Mouse (Mus musculus): ENCODE data around the gene Cdc42bpb.

Cdc42bpb gene

DNA sequence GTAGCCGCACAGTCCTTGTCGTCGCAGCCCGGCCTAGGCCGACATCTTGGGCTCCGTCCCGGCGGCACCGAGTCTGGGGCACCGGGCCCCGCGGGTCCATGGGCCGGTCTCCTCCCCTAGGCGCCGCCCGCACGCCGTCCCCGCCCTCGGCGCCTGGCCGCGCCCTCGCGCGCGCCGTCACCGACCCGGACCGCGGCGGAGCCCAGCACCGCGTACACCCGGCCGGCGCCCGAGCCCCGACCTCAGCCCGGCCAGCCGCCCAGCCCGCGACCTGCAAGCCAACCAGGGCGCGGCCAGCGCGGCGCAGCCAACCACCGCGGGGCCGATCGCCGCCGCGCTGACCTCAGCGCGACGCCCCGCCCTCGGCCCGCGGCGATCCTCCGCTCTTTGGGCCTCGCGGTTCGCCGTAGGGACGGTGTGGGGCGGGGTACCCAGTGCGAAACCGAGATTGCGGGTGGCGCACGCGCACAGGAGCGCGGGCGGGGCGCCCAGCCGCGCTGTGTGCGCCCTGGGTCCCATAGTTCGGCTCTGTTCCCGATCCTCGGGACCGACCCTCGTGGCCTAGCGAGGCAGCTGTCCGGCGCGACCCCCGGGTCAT lies at the start of gene Cdc42bpb:
TSS of gene Cdc42bpb (minus strand) at position 343 of the 598 bp plus-strand sequence.
- DNase-seq (ENCODE audit: low read depth) = peak; percentile 83

DNA sequence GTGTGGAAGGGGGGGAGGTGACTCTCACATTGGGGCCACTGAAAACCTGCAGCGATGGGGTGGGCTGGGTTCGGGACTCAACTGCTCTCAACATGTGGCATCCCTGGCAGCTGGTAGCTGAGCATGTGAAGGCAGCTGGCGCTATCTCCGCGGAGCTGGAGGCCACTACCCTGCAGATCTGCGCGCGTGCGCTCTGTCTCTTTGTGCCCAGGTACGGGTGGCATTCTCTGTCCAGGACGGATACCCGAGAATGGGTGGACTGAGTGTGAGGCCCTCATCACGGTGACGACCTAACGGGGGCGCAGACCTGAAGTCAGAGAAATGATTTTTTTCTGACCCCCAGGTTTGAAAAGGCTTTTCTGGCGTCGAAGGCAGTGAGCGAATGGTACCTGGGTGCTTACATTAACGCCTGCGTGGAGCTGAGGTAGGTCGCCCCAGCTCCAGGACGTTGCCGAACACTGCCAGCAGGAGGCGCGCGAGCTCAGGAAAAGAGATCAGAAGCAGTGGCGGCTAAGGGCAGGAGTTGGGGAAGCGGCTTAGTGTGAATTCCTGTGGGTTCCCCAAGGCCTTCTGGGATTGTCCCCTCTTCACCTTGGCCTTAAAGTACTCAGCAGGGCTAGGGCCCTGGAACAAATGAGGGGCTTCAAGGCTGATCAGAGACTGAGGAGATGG lies 48.4 kb upstream of the Cdc42bpb start:
- DNase-seq (ENCODE audit: low read depth) = no peak

DNA sequence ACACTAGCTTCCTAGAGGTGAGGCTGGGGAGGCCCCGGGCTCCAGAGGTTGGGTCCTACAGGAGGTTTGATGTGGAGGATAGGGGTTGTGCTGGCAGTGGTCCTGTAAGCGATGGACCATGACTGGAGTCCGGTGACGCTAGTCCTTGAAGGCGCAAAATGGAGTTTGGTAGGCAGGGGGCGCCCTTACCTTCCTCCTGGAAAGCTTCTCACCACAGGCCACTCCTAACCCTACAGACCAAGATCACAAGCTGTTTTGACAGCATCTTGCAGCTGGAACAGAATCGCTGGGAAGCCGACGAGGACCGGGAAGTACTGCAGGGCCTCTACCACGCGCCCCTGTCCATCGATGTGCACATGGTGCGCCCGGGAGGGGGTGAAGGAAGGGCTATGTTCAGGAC lies 47.7 kb upstream of the Cdc42bpb start:
- DNase-seq (ENCODE audit: low read depth) = no peak

DNA sequence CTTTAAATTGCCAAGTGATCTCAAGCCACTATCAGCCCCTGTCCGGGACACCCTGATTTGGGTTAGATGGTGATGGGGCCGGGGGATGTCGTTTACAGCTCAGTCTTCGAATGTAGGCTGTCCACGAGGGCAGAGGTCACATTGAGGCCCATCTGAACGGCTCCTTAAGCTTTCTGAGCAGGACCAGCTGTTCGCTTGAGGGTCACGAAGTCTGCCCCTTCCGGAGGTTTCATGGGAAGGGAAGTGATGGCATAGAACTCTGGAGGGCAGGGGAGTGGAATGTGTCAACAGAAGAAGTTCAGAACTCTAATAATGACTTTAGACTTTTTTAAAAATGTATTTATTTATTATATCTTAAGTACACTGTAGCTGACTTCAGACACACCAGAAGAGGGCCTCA lies 47.0 kb upstream of the Cdc42bpb start:
- DNase-seq (ENCODE audit: low read depth) = no peak

DNA sequence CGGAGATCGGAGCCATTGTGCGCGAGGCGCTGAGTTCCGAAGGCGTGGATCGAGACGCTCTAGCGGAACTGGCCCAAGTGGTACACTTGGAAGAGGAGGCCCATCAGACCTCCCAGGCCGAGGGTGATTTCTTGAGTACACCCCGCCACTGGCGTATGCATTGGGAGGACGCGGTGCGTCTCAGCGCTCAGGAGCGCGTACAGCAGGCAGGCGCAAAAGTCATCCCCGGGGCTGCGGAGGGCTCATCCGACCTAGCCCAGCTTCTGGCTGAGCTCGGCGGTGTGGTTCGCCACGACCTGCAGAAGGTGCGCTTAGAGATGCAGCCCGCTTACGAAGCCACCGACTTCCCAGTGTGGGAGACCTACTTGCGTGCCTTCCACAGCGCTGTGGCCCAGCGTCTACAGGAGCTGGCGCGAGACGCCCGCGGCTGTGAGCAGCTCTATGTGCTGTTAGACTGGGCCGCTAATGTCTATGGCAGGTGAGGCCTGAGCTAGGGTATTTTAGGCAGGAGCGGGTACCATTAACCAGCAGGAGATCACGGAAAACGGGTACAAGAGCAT lies 46.1 kb upstream of the Cdc42bpb start:
- no peak for DNase-seq (ENCODE audit: low read depth)

DNA sequence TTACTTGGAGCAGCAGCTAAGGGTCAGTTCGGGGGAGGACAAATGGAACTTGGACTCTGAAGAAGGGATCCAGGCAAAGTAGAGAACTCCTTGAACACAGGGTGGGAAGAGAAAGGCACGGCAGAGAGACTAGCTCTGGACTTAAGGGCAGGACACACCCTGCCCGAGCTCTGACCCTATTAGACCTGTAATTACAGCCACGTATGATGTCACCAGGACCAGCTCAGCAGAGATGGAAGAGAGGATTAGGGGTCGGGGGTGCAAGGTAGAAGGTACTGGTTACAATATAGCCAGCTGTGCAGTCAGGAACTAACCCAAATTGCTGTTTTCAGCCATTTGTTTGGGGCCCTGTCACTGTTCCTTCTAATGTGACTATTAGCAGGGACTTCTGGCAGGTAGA lies 45.3 kb upstream of the Cdc42bpb start:
- no peak for DNase-seq (ENCODE audit: low read depth)

DNA sequence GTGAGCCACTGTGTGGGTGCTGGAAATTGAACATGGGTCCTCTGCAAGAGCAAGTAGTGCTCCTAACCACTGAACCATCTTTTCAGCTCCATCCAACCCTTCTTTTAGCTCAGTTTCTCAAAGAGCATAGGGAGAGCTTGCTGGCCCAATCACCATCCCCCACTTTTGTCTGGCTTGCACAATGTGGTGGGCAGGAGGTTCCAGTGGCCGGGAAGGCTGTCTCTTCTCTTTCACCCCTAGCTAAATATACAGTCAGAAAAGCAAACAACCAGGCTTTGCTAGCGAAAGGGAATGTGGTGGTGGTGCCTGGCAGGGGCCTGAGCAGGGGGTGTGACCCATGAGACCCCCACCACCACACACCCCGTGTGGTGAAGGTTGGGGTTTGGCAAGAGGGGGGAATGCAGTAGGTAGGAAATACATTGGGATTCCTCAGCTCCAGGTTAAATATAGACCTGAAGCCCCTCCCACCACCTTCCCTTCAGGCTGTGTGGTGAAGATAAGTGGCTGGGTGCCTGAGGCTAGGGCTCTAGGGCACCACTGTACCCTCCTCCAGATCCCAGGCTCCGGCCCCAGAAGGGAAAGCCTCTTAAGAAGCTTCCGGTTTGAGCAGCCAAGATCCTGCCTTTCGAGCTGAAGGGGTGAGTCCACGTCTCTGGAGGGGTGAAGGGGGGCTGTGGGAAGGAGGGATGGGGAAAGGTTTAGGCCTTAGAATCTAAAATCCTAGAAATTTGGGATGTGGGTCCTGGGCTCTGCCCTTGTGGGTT lies 43.6 kb upstream of the Cdc42bpb start:
- no peak for DNase-seq (ENCODE audit: low read depth)

DNA sequence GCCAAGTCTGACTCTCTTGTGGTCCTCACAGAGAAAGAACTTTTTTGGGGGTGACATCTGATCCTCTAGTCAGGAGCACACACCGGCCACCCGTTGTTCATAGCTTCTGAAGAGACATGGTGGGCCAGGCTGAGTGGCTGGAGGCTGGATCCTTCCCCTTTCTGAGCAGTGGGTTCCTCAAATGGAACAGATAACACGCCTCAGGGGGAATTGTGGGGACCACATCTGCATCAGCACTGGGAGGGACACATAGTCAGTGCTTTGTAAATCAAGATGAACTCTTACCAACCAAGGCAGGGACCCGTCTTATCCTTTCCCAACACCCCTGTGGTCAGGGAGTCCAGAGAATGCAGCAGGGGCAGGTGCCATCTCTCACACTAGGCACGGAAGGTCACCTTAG lies 42.4 kb upstream of the Cdc42bpb start:
- no peak for DNase-seq (ENCODE audit: low read depth)

DNA sequence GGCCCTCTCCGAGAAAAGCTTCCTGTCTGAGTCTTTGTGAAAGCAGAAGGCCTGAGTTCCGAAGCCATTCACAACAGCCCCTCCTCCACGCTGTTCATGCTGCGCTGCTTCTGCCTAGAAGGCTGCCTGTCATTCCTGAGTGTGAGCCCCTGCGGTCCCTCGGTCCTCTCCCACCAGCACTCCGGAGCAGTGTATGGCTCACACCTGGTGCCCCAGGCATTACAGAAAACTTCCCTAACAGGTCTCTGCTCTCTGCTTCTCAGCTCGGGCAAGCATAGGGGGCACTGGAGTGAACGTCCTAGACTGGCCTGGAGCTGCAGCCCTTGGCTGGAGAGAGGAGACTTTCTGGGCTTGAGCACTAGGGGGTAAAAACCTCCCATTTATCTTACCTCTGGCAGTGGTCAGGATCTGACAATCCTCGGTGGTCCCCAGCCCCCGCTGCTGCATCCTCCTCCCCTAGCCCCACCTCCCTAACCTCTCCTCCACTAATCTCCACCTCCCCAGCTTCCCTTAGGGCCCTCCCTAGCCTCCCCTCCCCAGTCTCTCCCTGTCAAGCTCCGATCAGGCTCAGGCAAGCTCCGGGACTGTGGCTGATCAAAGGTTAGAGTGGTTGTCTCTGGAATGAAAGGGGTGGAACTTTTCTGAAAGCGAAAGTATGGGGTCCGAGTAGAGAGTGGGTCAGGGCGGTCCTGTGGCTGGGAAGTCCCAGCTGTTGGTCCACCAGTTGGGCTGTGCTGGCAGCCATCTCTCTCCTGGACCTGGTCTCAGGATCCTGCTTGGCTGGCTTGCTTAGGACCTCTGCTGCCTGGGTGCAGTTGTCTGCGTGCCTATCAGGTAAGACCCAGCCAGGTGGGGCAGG lies 39.6 kb upstream of the Cdc42bpb start, which contains the start of gene Exoc3l4:
TSS of gene Exoc3l4 (plus strand) at position 97 of the 859 bp plus-strand sequence.
- no peak for DNase-seq (ENCODE audit: low read depth)

DNA sequence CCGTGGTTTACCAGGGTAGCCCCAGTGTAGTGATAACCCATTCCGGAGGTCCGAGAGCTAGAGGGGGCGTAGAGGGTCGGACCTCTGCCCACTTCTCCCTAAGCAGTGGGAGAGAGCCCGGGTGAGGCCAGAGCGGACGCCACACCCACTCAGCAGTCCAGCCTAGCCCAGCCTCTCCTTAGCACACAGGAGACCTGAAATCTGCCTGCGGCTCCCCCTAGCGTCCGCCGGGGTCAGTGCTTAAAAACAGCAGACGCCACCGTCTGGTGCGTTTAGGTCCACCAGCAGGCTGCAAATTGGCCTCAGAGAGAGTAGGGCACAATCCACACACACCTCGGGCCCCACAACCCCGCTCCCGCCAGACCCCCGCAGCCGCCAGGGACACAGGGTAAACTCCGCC lies 35.8 kb upstream of the Cdc42bpb start:
- peak; percentile 74 for DNase-seq (ENCODE audit: low read depth)

DNA sequence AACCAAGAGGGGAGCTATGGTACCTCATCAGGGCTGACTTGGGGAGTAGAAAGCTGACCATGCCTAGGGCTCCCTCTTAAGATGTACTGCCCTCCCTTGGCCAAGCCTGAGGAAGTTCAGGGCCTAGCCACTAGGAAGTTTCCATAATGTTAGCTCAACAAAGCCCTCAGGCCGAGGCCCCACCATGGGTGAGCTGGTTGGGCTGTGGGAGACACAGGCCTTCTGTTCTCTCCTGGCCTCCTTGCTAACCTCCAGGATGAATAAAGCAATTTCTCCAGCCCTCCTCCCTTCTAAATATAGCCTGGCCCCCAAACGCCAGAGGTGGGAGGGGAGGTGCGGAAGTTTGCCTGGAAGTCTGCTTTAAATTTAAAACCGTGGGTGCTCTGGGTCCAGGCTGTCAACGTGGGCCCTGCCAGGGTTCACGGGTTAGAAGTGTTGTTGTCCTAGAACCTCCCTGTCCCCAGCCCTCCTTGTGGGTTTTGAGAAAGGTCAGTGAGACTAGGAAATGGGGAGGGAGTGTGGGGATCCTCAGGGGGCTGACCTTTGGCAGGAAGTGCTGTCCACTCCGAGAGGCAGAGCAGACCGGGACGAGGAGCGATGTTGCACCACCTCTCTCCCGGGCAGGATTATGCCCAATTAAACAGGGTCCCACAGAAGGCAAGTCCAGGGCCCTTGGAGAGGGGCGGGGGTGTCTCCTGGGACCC lies 35.2 kb upstream of the Cdc42bpb start:
- DNase-seq (ENCODE audit: low read depth) = no peak

DNA sequence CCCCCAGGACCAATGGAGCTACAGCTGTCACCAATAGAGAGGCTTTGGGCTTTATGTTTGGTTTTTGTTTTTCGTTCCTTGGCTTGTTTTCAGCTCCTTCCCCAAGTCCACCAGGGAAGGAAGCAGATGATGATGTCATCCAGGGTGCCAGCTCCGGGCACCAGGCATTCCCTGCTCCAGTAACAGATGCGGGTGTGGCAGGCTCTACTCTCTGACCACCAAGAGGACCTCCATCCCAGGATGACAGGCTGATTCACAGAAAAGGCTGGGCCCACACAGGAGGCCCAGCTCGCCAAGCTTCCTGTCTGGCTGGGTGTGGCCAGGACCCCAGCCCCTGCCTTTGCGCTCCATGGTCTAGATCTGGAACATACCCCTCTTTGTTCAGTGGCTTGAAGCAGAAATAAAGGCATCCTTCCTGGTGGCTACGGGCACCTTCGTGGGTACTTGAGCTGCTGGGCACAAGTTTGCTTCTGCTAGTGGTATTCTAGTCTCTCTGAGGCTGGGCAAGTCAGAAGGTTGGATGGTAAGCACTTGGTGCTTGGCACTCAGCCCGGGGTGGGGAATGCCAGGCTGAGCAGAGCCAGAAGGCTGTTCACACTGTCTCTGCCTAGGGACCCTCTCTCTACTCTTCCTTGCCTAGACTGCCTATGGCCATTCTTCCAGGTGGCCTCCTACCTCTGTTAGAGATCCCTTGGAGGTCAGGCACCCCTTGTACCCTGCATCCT lies 34.3 kb upstream of the Cdc42bpb start:
- DNase-seq (ENCODE audit: low read depth) = no peak

DNA sequence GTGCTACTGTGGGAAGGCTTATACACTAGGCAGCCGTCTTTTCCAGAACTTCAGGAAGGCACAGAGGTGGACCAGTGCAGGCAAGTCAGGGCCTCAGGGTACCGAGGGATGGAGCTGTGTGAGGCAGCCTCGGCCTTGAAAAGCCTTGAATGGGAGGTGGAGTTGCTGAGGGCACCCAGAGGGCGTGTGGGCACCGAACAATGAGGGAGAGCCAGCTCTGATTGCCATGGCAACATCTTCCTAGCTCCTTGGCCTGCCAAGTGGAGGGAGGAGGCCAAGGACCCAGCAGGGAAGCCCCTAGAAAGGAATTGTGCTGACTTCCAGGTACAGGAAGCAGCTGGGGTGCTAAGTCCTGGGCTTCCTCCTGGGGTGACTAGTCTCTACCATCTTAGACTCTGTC lies 32.1 kb upstream of the Cdc42bpb start:
- DNase-seq (ENCODE audit: low read depth) = no peak

DNA sequence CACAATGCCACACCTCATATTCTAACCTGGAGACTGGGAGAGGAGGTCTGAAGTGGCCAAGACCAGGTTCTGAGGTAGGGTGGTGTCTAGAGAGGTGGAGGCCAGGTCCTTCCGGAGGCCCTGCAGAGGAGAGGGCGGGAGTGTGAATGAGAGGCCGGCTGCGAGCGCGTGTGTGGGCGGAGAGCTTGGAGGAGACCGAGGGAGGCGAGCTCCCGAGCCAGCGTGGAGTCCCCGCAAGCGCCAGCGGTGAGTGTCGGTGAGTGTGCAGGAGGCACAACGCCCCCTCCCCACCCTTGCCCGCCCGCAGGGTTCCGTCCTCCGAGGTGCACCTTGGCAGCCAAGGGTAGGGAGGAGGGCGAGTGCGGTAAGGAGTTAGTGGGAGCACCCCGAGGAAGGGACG lies 29.1 kb upstream of the Cdc42bpb start, which contains the start of gene Lbhd2:
TSS of gene Lbhd2 (plus strand) at position 188 of the 400 bp plus-strand sequence.
- no peak for DNase-seq (ENCODE audit: low read depth)

DNA sequence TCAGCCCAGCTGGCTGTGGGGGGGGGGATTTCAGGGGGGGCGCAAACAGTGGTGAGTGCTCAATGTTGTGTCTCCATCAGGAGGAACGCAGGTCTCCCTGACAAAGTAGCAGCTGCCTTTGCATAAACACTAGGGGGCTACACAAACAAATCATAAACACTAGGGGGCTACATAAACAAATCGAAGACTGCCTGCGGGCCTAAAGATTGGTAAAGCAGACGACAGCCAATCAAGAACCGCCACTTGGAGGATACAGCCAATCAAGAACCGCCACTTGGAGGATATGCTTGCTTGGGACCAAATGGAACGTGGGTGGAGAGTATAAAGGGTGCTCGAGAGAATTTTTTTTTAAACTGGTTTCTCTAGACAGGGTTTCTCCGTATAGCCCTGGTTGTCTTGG lies 27.4 kb upstream of the Cdc42bpb start:
- no peak for DNase-seq (ENCODE audit: low read depth)

DNA sequence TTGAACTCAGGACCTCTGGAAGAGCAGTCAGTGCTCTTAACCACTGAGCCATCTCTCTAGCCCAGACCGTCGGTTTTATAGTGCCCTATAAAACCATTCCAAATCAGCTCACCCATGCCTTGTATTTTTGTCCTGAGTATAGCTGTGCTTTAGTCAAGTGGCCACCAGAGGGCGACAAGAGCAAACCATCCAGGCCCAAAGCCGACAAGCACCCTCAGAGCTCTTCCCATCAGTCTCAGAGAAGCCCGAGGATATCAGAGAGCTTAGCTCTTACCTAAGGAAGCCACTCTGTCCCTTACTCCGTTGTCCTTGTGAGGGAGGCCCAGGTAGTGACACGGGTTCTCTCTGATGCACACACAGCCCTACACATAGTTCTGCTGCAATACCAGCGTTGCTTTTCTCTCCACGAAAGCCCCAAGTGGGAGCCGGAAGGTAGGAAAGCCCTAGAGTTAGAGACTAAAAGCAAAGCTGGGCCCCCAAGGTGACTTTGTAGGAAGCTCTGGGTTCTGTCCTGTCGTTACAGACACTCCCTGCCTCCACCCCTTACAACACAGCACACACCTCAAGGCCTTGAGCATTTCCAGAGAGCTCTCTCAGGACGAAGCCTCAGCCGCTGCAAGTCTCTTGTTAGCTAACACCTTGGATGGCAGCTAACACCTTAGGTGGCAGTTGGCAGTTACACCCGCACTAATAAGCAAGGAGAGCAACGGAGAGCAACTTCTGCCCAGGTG lies 24.1 kb upstream of the Cdc42bpb start:
- no peak for DNase-seq (ENCODE audit: low read depth)

DNA sequence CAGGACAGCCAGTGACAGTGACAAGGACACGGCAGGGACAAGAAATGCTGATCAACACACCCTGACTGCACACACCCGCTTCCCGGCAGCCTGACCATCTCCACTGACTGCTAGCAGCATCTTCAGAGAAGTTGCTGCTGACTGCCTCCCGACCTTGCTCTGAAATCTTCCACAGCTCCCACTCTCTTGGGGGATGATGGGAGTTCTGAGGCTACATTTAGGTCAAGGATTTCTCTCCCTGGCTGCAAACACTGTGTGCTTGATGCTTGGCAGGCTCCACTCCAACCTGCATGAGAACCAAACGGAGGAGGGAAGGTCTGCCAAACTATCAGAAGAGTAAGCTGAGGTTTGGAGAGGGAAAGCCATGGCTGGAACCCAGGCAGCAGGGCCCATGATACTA lies 19.5 kb upstream of the Cdc42bpb start:
- DNase-seq (ENCODE audit: low read depth) = no peak

DNA sequence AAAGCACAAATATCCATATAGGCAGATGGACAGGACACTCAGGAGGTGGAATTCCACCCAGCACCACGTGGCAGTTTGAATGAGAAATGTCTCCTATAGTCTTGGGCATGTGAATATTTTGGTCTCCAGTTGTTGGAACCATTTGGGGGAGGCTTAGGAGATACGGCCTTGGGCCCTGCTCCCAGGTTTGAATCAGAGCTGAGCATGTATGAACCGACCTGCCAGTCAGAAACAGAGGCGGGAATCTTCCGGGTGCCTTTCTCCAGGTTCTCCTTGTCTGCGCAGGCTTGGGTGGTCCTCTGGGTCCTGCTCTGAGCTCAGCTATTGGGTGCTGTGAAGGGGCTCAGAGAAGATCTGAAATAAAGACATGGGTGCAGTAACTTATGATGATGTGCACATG lies 16.5 kb upstream of the Cdc42bpb start:
- DNase-seq (ENCODE audit: low read depth) = no peak

DNA sequence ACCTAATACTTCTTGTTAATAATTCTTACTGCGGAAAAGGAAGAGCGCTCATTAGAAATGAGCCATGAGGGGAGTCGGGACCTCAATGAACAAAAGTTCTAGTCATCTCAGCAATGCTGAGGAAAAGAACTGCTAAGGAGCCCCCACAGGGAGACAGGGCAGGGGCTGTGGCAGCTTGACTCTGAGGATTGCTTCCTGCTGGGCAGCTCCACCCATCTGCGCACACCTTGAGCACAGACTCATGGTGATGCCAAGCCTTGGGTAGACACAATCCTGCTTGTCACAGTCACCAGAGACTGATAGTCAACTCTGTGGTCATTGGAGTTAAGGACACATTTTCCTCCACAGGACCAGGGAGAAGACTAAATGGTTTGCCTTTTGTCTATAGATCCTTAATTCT lies 9.6 kb upstream of the Cdc42bpb start:
- DNase-seq (ENCODE audit: low read depth) = no peak

DNA sequence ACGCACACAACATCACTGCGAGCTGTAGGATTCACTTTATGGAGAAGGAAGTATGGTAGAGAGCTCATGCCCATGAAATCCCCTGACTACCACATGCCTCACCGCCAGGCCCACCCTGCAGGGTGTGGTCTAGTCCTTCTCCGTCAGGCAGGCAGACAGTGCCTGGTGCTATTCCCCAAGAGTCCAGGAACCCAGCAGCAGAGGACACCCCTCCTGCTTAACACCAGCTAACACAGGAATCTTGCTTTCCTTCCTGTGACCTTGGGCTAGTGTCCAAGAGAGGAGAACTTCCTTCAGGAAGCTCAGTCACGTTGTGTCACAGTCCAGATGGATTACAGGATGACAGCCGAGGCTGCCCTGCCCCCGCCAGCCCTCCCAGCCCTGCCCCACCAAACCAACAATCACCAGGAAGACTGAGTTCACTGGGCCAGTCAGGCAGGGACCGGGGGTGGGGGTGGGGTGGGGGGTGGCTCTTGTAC lies 9.2 kb upstream of the Cdc42bpb start:
- DNase-seq (ENCODE audit: low read depth) = no peak

All from fibroblast of lung, adult 2 months (primary cell).